Comparison of ENCODE assay signal across 7 mouse cellular contexts in genomic region chr7:100371495-100372451, GRCm38 (mm10). TPM values are rescaled to one million over a fixed set of nuclear protein-coding genes. Genes with fewer than 3 reads are reported as not detected.
DNase-seq lines count a peak whose midpoint lies in the region; ATAC-seq lines count a peak whose summit lies in the region.

Gene C2cd3, plus strand, starts transcription at chr7:100372233.
Gene Ppme1, minus strand, starts transcription at chr7:100372307.

- H3K9ac ChIP-seq in intestine, embryonic 15.5 days, result peak within 1 kb of the TSS; percentile 73

- ATAC-seq in intestine, embryonic 15.5 days, result peak; percentile 98

- intact Hi-C loops in gastrocnemius, postnatal 36 days (cut with DNase I), result no loop called here
- intact Hi-C loops in left cerebral cortex, postnatal 25 days (cut with DNase I), result no loop called here

- H3K9me3 ChIP-seq in intestine, embryonic 15.5 days, result no peaks in the 10 kb centered on the region
- H3K9me3 ChIP-seq in midbrain, embryonic 10.5 days (replicated peaks), result no peaks in the 10 kb centered on the region

- no peaks in the 10 kb centered on the region for H3K27me3 ChIP-seq in intestine, embryonic 15.5 days (replicated peaks)
- H3K27me3 ChIP-seq in midbrain, embryonic 10.5 days (ENCODE audit: low read depth, poor library complexity, severe bottlenecking), result no peaks in the 10 kb centered on the region

- DNase-seq in adrenal gland, adult 2 months, result peak; percentile 99
- peak; percentile 97 for DNase-seq in embryo, embryonic 11.5 days (ENCODE audit: low read depth, low spot score)
- peak; percentile 97 to 98 for DNase-seq in gastrocnemius, postnatal 36 days
- DNase-seq in left cerebral cortex, postnatal 25 days (ENCODE audit: low spot score in 2 of 2), result peak; percentile 99 to 100
- peak; percentile 99 for DNase-seq in midbrain, embryonic 10.5 days (ENCODE audit: low spot score)
- DNase-seq in right cerebral cortex, postnatal 4 days, result peak; percentile 98

- peaks cover 8% of the 10 kb centered on the region; the same call in 1 of the 2 replicates for H3K4me1 ChIP-seq in intestine, embryonic 15.5 days (replicated peaks)
- peaks cover 31% of the 10 kb centered on the region for H3K4me1 ChIP-seq in midbrain, embryonic 10.5 days

- peak within 1 kb of the TSS; percentile 65 for H3K4me2 ChIP-seq in intestine, embryonic 15.5 days (replicated peaks)

- peak within 1 kb of the TSS; percentile 70 for H3K4me3 ChIP-seq in intestine, embryonic 15.5 days (replicated peaks)
- peak within 1 kb of the TSS; percentile 63 for H3K4me3 ChIP-seq in midbrain, embryonic 10.5 days

- peaks cover 2% of the 10 kb centered on the region; the same call in 1 of the 2 replicates for H3K36me3 ChIP-seq in intestine, embryonic 15.5 days
- H3K36me3 ChIP-seq in midbrain, embryonic 10.5 days, result peaks cover 35% of the 10 kb centered on the region

- WGBS in intestine, embryonic 15.5 days, result under 1% methylated on average over 54 of the region's 54 CpGs
- WGBS in midbrain, embryonic 10.5 days, result under 1% methylated on average over 54 of the region's 54 CpGs

- peak within 1 kb of the TSS; percentile 83 for H3K27ac ChIP-seq in intestine, embryonic 15.5 days
- H3K27ac ChIP-seq in midbrain, embryonic 10.5 days (replicated peaks), result peak within 1 kb of the TSS; percentile 89

RNA-seq across cellular contexts. Expression of gene C2cd3, which starts in this region (rescaled TPM):
- total RNA-seq in adrenal gland, adult 2 months (2021), result 10 to 100 TPM; 16.5 to 20.3 TPM
- 16.9 and 17.7 TPM in 2 replicates for polyA plus RNA-seq in adrenal gland, adult 2 months (2012; rRNA removed)
- total RNA-seq in gastrocnemius, postnatal 36 days (2021), result 1 to 10 TPM; 5.6 to 6.5 TPM
- 13.3 and 15.5 TPM in 2 replicates for polyA plus RNA-seq in intestine, embryonic 15.5 days (2015; fragmentation: Nextera tagmentation; extraction: Ambion mirVana)
- 10 to 100 TPM; 20.4 to 21.5 TPM for total RNA-seq in left cerebral cortex, postnatal 25 days (2021)
- polyA plus RNA-seq in midbrain, embryonic 10.5 days (2016; fragmentation: Nextera tagmentation; extraction: Ambion mirVana), result 30.7 and 32.8 TPM in 2 replicates

RNA-seq across cellular contexts. Expression of gene Ppme1, which starts in this region (rescaled TPM):
- 10 to 100 TPM; 60.9 to 69.9 TPM for total RNA-seq in adrenal gland, adult 2 months (2021)
- 110 and 131 TPM in 2 replicates for polyA plus RNA-seq in adrenal gland, adult 2 months (2012; rRNA removed)
- 10 to 100 TPM; 25.3 to 27.0 TPM for total RNA-seq in gastrocnemius, postnatal 36 days (2021)
- polyA plus RNA-seq in intestine, embryonic 15.5 days (2015; fragmentation: Nextera tagmentation; extraction: Ambion mirVana), result 50.6 and 51.3 TPM in 2 replicates
- total RNA-seq in left cerebral cortex, postnatal 25 days (2021), result 100 to 1,000 TPM; 202 to 218 TPM
- 96.9 and 111 TPM in 2 replicates for polyA plus RNA-seq in midbrain, embryonic 10.5 days (2016; fragmentation: Nextera tagmentation; extraction: Ambion mirVana)

Comparison
In these comparisons a context has a peak if more than half of its experiments do, and no peak if none do; other contexts are left out.
1. Peak in every context shown above with its lines: DNase-seq, ATAC-seq, H3K4me3 ChIP-seq and H3K27ac ChIP-seq.